Mouse (Mus musculus) brain, embryonic 18.5 days (tissue): ENCODE measurements around the gene Nudt3.

Experiments used
- DNase-seq: peaks from one replicate; pipeline ENCODE4 v3.0.0-alpha.2; 2012; ENCODE audit warnings: low read depth, low spot score

Gene Nudt3

DNA sequence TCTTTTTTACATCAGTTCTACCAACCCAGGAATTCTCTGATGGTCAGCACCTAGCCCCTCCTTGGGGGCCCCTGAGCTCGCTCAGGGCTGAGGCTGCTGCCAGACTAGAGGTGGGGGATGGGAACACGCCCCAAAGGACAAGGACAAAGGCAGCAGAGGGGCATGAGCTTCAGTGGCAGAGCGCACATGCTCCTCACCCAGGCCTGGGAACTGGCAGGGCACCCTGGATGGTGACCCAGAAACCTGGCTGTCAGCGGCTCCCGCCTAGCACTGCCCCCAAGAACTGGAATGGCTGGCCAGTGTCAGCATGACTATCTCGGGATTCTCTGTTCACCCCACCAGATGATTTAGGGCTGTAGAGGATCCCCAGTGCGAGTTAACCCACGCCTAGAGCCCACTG is 74.1 kb downstream of the Nudt3 start:
- no peak for DNase-seq

DNA sequence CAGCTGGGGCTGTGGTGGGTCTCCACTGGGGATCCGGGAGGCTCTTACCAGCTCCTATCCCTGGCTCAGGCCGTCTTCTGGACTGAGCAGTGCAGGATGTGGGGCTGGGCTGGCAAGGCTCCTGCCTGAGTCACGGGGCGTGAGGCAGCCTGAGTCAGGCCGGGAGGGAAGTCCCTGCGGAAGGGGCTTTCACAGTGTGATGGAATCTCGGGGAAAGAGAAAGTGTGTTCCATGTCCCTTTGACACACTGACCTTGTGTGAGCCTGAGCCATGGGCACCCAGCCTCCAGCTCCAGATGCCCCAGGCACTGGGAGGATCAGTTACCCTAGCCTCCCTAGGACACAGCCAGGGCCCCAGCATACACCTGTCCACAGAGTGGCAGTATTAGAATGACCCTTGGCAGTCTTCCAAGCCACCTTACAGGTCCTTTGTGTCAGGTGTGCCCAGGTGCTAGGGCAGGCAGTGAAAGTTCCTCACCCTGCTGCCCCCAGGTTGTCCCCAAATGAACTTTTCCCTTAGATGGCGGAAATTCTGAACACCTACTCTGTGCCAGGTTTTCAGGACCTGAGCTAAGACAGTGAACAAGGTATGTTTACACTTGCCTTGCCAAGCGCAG is 75.9 kb downstream of the Nudt3 start:
- no peak for DNase-seq

DNA sequence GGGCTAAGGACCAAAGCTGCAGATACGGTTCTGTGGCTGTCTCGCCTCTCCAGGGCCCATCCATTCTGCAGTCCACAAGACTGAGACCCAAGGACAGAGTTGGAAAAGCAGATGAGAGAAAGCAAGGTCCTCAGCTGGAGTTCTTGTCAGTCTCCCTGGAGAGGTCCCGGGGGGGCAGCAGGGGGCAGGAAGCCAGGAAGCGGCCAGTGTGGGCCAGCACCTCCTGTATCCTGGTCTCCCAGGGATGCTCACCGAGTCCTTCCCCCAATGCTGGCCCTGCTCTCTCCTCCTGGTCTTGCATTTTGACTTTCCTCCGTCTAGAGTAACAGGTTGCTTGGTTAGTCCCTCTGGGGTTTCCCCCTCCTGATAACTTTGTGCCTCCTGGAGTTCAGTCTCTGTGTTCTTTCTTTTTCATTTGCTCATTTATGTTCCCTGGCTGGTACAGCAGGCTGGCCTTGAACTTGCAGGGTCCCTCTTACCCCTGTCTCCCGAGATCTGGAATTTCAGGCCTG is 76.7 kb downstream of the Nudt3 start:
- DNase-seq, result no peak

DNA sequence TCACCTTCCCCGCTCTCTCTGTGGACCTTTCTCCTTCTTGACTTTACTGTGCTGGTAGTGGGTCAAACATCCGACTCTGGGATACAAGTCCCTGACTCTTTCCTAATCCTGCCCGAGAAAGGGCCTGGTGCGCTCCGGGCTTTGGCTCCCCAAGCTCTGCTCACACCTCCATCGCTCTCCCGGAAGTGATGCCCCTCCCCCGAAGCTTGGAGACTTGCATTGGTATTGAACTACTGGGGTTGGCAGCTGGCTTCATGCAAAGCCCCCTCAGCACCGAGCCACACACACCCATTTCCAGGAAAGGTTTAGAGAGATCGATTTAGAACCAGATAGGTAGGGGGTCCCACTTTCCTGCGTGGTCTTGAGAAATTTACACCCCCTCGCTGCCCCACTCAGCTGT is 77.3 kb downstream of the Nudt3 start:
- DNase-seq, result no peak

DNA sequence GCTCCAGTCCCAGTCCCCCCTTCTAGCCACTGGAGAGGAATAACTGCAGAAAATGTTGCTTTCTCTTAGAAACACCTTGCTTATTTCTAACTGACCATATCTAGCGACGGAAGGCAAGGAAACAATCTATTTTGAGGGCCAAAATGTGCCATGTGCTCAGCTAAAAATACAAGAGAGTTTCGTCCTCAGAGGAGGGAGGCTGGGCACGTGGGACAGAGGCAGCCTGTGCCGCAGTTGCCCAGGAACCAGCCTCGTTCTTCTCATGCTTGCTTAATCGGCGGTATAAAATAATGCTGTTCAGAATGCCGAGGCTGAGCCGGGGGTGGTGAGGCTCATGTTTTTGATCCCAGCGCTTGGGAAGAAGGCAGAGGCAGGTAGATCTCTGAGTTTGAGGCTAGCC is 78.7 kb downstream of the Nudt3 start:
- no peak for DNase-seq

DNA sequence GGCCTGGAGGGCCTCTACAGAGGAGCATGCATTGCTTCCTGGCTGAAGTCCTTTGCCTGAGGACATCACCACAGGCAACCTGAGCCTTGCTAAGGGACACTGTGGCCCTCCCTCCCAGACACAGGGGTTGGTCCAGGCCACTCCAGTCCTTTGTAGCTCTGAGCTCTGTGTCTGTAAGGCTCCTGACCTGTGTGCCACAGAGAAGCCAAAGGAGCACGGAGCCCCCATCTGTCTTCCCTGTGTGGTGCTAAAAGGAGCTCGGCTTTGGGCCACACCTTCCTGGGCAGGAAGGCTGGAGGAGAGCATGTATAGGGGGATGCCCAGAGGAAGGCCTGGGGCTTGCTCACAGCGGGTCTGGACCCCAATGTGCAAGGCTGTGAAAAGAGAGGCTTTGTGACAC is 81.3 kb downstream of the Nudt3 start:
- DNase-seq, result no peak

DNA sequence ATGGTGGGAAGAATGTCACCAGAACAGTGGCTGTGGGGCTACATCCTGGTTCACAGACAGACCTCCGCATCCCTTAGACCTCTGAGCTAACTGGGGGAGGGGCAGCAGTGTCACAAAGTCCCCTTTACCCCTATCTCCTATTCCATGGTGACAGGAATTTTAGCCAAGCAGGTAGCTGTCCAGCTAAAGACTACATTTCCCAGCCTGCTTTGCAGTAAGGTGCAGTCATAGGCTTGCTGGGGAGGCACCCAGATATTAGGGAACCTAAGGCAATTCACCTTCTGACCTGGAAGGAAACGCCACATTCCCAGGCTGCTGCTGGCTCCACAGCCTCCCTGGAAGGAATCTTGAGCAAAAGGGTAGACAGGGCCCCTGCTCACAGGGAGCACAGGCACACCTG is 82.0 kb downstream of the Nudt3 start:
- DNase-seq, result no peak

DNA sequence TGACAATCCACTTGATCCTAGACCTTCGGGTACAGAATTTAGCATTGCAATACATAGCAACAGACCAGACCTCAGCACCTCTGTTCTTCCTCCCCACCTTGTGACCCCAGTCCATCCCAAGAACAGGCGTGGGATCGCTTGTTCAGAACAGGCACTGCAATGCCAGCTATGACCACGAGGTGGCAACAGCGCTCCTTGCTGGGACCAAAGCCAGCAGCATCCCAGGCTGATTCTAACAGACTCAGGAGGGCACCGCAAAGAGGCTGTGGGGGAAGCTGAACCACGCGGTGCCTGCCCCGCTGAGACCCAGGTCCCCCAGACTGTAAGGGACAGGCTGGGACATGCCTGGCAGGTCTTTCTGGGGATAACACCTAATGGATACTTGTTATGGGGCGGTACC is 88.6 kb downstream of the Nudt3 start:
- DNase-seq, result no peak

DNA sequence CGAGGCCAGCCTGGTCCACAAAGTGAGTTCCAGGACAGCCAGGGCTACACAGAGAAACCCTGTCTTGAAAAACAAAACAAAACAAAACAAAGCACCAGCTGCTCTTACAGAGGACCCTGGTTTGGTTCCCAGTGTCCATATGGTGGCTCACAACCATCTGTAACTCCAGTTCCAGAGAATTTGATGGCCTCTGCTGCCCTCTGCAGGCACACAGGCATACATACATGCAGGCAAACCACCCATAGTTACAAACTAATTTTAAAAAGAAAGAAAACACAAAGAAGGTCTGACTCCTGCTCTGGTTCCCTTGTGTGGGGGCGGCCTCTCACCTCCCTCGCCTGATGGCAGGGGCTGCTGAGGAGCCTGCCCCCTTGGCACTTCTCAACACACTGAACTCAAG is 89.9 kb downstream of the Nudt3 start:
- DNase-seq, result no peak

DNA sequence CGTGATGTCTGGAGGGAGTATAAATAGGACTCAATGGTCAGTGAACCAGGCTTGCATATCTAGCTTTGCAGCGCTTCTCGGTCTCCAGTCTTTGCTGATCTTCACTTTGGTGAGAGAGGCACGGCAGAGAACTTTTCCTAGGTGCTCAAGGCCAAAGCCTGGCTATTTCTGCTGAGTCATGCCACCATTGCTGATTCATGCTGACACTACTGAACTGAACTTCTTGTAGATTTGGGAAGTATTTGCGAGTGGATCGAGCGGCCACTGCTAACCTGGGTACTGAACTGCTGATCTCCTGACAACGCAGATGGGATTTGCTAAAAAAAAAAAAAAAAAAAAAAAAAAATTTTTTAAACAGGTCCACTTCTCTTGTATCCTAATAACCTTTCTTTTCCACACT is 91.2 kb downstream of the Nudt3 start:
- no peak for DNase-seq
